Mouse (Mus musculus) midbrain, postnatal 0 days (tissue): ENCODE measurements around the gene Gale. TPM values are rescaled to one million over a fixed set of nuclear protein-coding genes. Genes with fewer than 3 reads are reported as not detected.

Source experiments
- ATAC-seq: fragments of 200-750 bp; cut with Nextera tagmentation; 2 replicates; pipeline ENCODE4 v1.8.0; 2017; ENCODE audit warnings: moderate number of reproducible peaks, mild to moderate bottlenecking, moderate TSS enrichment, moderate library complexity; ENCODE audit not compliant: low FRiP score
- DNase-seq: peaks from one replicate; pipeline ENCODE4 v3.0.0-alpha.2; 2015; ENCODE audit warnings: low spot score
- H3K27ac ChIP-seq: fragments of 300-500 bp; sonication (generic); 2 replicates; pipeline ENCODE4 v1.5.1; 2014; ENCODE audit warnings: low read depth, mild to moderate bottlenecking, low read length, mixed read lengths
- H3K27me3 ChIP-seq: fragments of 300-500 bp; sonication (generic); 2 replicates; pipeline ENCODE4 v1.6.1; 2014; ENCODE audit warnings: low read length, control low read depth, mixed read lengths; ENCODE audit not compliant: insufficient read depth
- H3K36me3 ChIP-seq: fragments of 300-500 bp; sonication (generic); 2 replicates; pipeline ENCODE4 v1.6.1; 2014; ENCODE audit warnings: low read length, control low read depth, mixed read lengths; ENCODE audit not compliant: insufficient read depth
- H3K4me1 ChIP-seq: fragments of 300-500 bp; sonication (generic); 2 replicates; pipeline ENCODE4 v1.6.1; 2014; ENCODE audit warnings: mild to moderate bottlenecking, control low read depth, antibody characterized with exemption, low read length, mixed read lengths; ENCODE audit not compliant: insufficient read depth
- H3K4me2 ChIP-seq: fragments of 300-500 bp; sonication (generic); 2 replicates; pipeline ENCODE4 v1.6.1; 2014; ENCODE audit warnings: low read depth, mild to moderate bottlenecking, low read length, mixed read lengths; ENCODE audit not compliant: poor library complexity, severe bottlenecking
- H3K4me3 ChIP-seq: fragments of 300-500 bp; sonication (generic); 2 replicates; pipeline ENCODE4 v1.5.1; 2014; ENCODE audit warnings: low read depth, mild to moderate bottlenecking, low read length, moderate library complexity
- H3K9ac ChIP-seq: fragments of 300-500 bp; sonication (generic); replicated peaks from 2 replicates; pipeline ENCODE4 v1.6.1; 2014; ENCODE audit warnings: mild to moderate bottlenecking, low read length, moderate library complexity, mixed read lengths; ENCODE audit not compliant: poor library complexity, severe bottlenecking
- H3K9me3 ChIP-seq: fragments of 300-500 bp; sonication (generic); 2 replicates; pipeline ENCODE4 v1.6.1; 2016; ENCODE audit warnings: low read length, control low read depth
- CTCF ChIP-seq: IDR thresholded peaks from 2 replicates; pipeline ENCODE4 v1.5.1; 2016; ENCODE audit warnings: antibody characterized with exemption, mild to moderate bottlenecking
- WGBS: fragments of 180-500 bp; shearing (Covaris S2); extraction: QIAGEN DNeasy Blood & Tissue Kit; methylation state at CpG from one replicate; pipeline ENCODE4 v1.1.7; 2014; 5-methylcytosine and 5-hydroxymethylcytosine counted together
- polyA plus RNA-seq: library from polyadenylated mRNA; unstranded; fragments of >200 nt; fragmentation: Nextera tagmentation; extraction: Ambion mirVana; gene quantifications from 2 replicates; pipeline ENCODE4 v1.2.1, GENCODE M21; 2015
- total RNA-seq: library from RNA; depleted of rRNA; stranded (reverse); fragments of >200 nt; gene quantifications from 2 replicates; pipeline ENCODE4 v1.2.3, GENCODE M21; 2014; rRNA removed

The Gale gene
- total RNA-seq: 33.5 and 47.5 TPM in 2 replicates
- polyA plus RNA-seq: 36.7 and 41.6 TPM in 2 replicates

- H3K36me3 ChIP-seq: peaks cover 52% of the 10 kb centered on the region
- ATAC-seq: peak; percentile 92
- WGBS: under 1% methylated on average over 54 of the region's 56 CpGs
- peak within 1 kb of the TSS; percentile 66 for H3K9ac ChIP-seq
- H3K4me2 ChIP-seq: peak within 1 kb of the TSS; percentile 83
- peak; percentile 10; the same call in 1 of the 2 replicates for TF ChIP-seq CTCF
- peaks cover 7% of the 10 kb centered on the region; the same call in 1 of the 2 replicates for H3K4me1 ChIP-seq
- DNase-seq: peak; percentile 99
- no peaks in the 10 kb centered on the region for H3K9me3 ChIP-seq
- H3K27me3 ChIP-seq: no peaks in the 10 kb centered on the region
- peak within 1 kb of the TSS; percentile 73 for H3K4me3 ChIP-seq
- peak within 1 kb of the TSS; percentile 95 for H3K27ac ChIP-seq
Measured at GRCm38 (mm10) chr4:135963457-135964193, at the start of gene Gale. Gene Gale, plus strand, starts transcription at chr4:135963727.

DNA sequence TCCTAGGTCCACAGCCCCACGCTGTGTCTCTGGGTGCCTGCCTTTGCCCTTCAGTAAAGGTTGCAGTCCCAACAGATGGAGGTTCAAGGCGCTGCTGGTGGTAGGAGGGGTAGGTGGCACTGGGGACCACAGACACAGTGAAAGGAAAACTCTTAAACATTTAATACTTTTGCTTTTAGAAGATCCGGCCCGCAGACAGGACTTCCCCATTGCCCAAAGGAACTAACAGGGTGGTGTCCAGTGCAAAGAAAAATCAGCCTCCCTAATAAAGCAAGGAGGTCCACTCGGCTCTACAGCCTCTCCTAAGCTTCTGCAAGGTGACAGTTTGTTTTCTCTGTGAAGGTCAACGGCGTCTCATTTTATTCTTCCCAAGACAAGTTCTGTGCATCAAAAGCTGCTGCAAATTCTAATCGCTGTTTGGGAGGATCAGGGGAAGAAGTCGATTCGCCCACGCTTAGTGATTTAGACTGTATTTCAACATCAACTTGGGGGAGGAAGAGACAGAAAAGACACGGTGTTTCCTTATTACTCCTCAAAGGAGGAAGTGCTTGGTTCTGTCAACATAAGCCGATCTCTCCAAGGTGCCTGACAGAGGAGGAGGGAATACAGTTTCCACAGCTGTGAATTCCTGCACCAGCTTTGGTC, 44.8 kb upstream of the Gale start:
- Histone ChIP-seq H3K4me3 (no peak overlapping the region), H3K27me3 (no peaks in the 10 kb centered on the region), H3K4me2 (no peak overlapping the region), H3K27ac (no peak overlapping the region), H3K36me3 (0 out of 2 replicates have a peak, but pooled peaks cover 4% of the 10 kb centered on the region), H3K4me1 (peaks cover 5% of the 10 kb centered on the region; the same call in 1 of the 2 replicates), H3K9ac (no peak overlapping the region), H3K9me3 (no peaks in the 10 kb centered on the region)
- WGBS: 87% methylated on average over 13 of the region's 13 CpGs
- DNase-seq (no peak), ATAC-seq (no peak)
- no peak for TF ChIP-seq CTCF

DNA sequence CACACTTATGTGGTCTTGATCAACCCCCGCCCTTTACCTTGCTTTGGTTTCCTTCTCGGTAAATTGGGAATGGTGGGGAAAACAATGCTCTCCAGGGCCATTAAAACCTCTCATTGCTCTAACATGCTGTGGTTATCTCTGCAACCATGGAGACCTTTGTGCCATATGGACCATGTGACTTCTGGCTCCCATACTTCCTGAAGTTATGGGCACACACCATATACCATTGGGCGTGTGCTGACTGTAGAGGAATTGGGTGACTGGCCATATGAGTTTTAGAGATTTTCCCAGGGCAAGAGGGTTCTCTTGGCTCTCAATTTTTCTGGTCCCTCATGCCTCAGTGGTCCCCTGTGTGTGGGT, 44.3 kb upstream of the Gale start:
- ATAC-seq (no peak), DNase-seq (no peak)
- Histone ChIP-seq H3K27me3 (no peaks in the 10 kb centered on the region), H3K27ac (no peak overlapping the region), H3K36me3 (0 out of 2 replicates have a peak, but pooled peaks cover 4% of the 10 kb centered on the region), H3K4me1 (peaks cover 5% of the 10 kb centered on the region; the same call in 1 of the 2 replicates), H3K9ac (no peak overlapping the region), H3K4me3 (no peak overlapping the region), H3K4me2 (no peak overlapping the region), H3K9me3 (no peaks in the 10 kb centered on the region)
- TF ChIP-seq CTCF: no peak
- 93% methylated on average over 3 of the region's 3 CpGs for WGBS

DNA sequence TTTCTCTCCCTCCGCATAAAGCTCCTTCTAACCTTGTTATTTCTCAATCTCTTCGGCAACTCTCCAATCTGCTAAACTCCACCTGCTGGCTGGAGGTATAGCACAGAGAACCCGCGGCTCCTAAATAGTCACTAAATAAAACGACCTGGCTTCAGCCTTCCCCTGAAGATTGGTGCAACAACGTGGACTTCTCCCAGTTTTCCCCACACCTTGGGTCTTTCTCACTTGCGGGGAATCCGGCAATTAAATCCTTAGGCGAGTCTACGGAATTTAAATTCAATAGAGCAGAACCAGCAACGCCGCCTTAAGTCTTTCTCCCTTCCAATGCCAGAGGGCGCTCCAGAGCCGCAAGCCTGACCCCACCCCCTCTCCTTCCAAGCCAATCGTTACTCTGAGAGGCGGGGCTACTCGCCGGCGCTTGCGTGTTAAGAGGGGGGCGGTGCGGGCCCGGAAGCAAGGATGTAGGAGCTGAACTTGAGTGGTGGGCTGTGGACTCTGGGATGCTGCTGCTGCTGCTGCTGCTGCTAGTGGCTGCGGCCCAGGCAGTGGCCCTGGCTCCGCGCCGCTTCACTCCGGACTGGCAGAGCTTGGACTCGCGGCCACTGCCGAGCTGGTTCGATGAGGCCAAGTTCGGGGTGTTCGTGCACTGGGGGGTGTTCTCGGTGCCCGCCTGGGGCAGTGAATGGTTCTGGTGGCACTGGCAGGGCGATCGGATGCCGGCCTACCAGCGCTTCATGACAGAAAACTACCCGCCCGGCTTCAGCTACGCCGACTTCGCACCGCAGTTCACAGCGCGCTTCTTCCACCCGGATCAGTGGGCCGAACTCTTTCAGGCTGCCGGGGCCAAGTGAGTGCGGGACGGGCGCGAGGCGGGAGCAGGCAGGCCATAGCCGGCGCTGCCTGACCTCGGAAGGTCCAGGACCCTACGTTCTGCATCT, 43.0 kb upstream of the Gale start, which contains the start of gene Fuca1:
Fuca1 (plus strand) TSS at position 432 of the 938 bp plus-strand sequence.
- H3K36me3 ChIP-seq: peaks cover 7% of the 10 kb centered on the region; the same call in 1 of the 2 replicates
- no peaks in the 10 kb centered on the region for H3K27me3 ChIP-seq
- peak; percentile 85 for TF ChIP-seq CTCF
- DNase-seq (peak; percentile 98), ATAC-seq (peak; percentile 98)
- no peaks in the 10 kb centered on the region for H3K9me3 ChIP-seq
- H3K4me2 ChIP-seq: peak within 1 kb of the TSS; percentile 87
- H3K4me3 ChIP-seq: peak within 1 kb of the TSS; percentile 57
- WGBS: 1% methylated on average over 60 of the region's 60 CpGs
- H3K27ac ChIP-seq: peak within 1 kb of the TSS; percentile 75
- H3K4me1 ChIP-seq: peaks cover 5% of the 10 kb centered on the region; the same call in 1 of the 2 replicates
- peak within 1 kb of the TSS; percentile 78 for H3K9ac ChIP-seq

GRCm38 (mm10) chr4:135921257-135922120, 42.0 kb upstream of the Gale start:
- Histone ChIP-seq H3K36me3 (peaks cover 9% of the 10 kb centered on the region; the same call in 1 of the 2 replicates), H3K27ac (peak overlapping the region; percentile 75; the same call in 1 of the 2 replicates), H3K9me3 (no peaks in the 10 kb centered on the region), H3K4me2 (peak overlapping the region; percentile 87), H3K4me1 (peaks cover 5% of the 10 kb centered on the region; the same call in 1 of the 2 replicates), H3K4me3 (peak overlapping the region; percentile 57), H3K27me3 (no peaks in the 10 kb centered on the region), H3K9ac (peak overlapping the region; percentile 78)
- WGBS: 5% methylated on average over 26 of the region's 26 CpGs
- no peak for TF ChIP-seq CTCF
- DNase-seq (peak; percentile 42), ATAC-seq (no peak)
